Mouse (Mus musculus): ENCODE measurements around the gene Egr2.

DNA sequence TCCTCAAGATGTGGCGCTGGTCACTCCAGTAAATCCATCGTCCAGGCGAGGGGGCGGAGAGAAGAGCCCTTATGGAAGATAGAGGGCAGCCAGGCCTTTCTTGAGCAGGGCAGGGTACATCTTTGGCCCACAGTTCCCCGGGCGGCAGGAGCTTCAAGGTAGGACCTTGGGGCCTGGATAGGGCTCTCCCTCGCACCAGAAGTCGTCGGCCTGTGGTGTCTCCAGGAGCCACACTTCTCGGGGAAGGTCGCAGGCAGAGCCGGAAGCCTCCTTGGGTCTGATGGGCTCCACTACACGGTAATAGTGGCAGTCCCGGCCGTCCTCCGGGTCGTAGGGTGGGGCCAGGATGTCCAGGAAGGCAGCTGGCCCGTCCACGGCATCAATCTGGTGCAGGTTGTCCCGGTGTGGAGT is 12.6 kb downstream of the Egr2 start:
- TF ChIP-seq CTCF (IDR thresholded peaks at IDR 0.05; ENCODE audit: extremely low read depth, insufficient read depth, insufficient read length, insufficient replicate concordance) = no peak
- no peak for TF ChIP-seq POLR2A (IDR thresholded peaks at IDR 0.05; ENCODE audit: low read depth, low read length)
